Mouse (Mus musculus) midbrain, embryonic 16.5 days (tissue): ENCODE results near the gene Atp8b2. TPM values are rescaled to one million over a fixed set of nuclear protein-coding genes. Genes with fewer than 3 reads are reported as not detected.
A peak's percentile ranks its signal among the peaks of the same experiment; 100 is the strongest.

Source experiments
- ATAC-seq: fragments of 200-750 bp; cut with Nextera tagmentation; 2 replicates; pipeline ENCODE4 v1.8.0; 2017; ENCODE audit warnings: moderate TSS enrichment
- H3K27ac ChIP-seq: fragments of 300-500 bp; sonication (generic); 2 replicates; pipeline ENCODE4 v1.5.1; 2014; ENCODE audit warnings: mild to moderate bottlenecking, low read length, mixed read lengths
- H3K27me3 ChIP-seq: fragments of 300-500 bp; sonication (generic); 2 replicates; pipeline ENCODE4 v1.6.1; 2014; ENCODE audit warnings: low read depth, low read length, mixed read lengths; ENCODE audit not compliant: control insufficient read depth, insufficient read depth
- H3K36me3 ChIP-seq: fragments of 300-500 bp; sonication (generic); 2 replicates; pipeline ENCODE4 v1.6.1; 2014; ENCODE audit warnings: mild to moderate bottlenecking, low read length, moderate library complexity, mixed read lengths; ENCODE audit not compliant: control insufficient read depth, insufficient read depth
- H3K4me1 ChIP-seq: fragments of 300-500 bp; sonication (generic); 2 replicates; pipeline ENCODE4 v1.6.1; 2014; ENCODE audit warnings: mild to moderate bottlenecking, low read length, mixed read lengths; ENCODE audit not compliant: control insufficient read depth, insufficient read depth
- H3K4me2 ChIP-seq: fragments of 300-500 bp; sonication (generic); 2 replicates; pipeline ENCODE4 v1.6.1; 2014; ENCODE audit warnings: mild to moderate bottlenecking, low read length, mixed read lengths
- H3K4me3 ChIP-seq: fragments of 300-500 bp; sonication (generic); 2 replicates; pipeline ENCODE4 v1.5.1; 2014; ENCODE audit warnings: low read depth, mild to moderate bottlenecking, low read length, moderate library complexity, mixed read lengths
- H3K9ac ChIP-seq: fragments of 300-500 bp; sonication (generic); 2 replicates; pipeline ENCODE4 v1.6.1; 2014; ENCODE audit warnings: low read depth, low read length, mixed read lengths
- H3K9me3 ChIP-seq: fragments of 300-500 bp; sonication (generic); replicated peaks from 2 replicates; pipeline ENCODE4 v1.6.1; 2014; ENCODE audit warnings: mild to moderate bottlenecking, low read length, mixed read lengths; ENCODE audit not compliant: control insufficient read depth, poor library complexity, severe bottlenecking
- WGBS: fragments of 180-500 bp; shearing (Covaris S2); extraction: QIAGEN DNeasy Blood & Tissue Kit; methylation state at CpG from one replicate; pipeline ENCODE4 v1.1.7; 2014; 5-methylcytosine and 5-hydroxymethylcytosine counted together
- polyA plus RNA-seq: library from polyadenylated mRNA; unstranded; fragments of >200 nt; fragmentation: Nextera tagmentation; extraction: Ambion mirVana; gene quantifications from 2 replicates; pipeline ENCODE4 v1.2.1, GENCODE M21; 2015

The Atp8b2 gene
- polyA plus RNA-seq, 1 experiment from 2014 or later, result 12.5 TPM

DNA sequence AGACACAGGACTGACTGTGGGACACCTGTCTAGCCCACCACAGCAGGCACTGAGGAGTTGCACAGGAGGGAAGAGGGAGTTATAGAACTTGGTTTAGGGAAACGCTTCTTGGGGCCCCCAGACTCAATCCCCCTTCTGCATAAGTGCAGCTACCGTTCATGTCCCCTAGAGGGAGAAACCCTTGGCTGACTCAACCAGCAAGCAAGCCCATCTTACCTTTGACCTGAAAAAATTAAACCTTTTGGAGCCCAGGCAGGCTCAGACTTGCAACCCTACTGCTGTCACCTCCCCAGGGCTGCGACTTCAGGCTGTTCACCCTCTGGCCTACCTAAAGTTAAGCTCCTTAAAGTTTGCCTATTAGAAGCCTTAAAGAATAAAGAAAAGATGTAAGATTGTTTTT is 45.9 kb downstream of the Atp8b2 start:
- WGBS, result 58% methylated on average over 3 of the region's 3 CpGs
- Histone ChIP-seq H3K9ac (no peak overlapping the region), H3K27ac (no peak overlapping the region), H3K4me1 (peaks cover 10% of the 10 kb centered on the region; the same call in 1 of the 2 replicates), H3K4me2 (no peak overlapping the region), H3K9me3 (no peaks in the 10 kb centered on the region), H3K4me3 (no peak overlapping the region), H3K27me3 (peaks cover 9% of the 10 kb centered on the region), H3K36me3 (no peaks in the 10 kb centered on the region)
- no peak for ATAC-seq

DNA sequence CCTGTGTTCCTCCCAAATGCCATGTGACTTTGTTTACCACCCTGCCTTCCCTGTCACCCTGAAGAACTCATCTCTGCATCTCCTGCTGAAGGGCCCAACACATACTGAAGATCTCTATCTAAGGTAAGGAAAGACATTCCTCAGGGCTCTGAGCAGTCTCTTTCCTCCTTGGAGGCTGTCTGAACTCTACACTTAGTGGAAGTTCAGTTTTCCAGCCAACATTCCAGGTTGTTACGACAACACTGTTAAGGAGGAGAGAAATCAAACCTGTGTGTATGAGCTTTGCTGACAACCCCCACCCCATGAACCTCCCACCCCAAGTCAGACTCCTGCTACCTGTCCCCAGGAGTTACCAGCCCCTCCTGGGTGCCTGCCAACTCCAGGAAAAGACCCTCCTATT is 46.7 kb downstream of the Atp8b2 start:
- Histone ChIP-seq H3K9me3 (no peaks in the 10 kb centered on the region), H3K27me3 (peaks cover 14% of the 10 kb centered on the region), H3K36me3 (no peaks in the 10 kb centered on the region), H3K4me2 (no peak overlapping the region), H3K4me3 (no peak overlapping the region), H3K27ac (no peak overlapping the region), H3K9ac (no peak overlapping the region), H3K4me1 (peaks cover 10% of the 10 kb centered on the region; the same call in 1 of the 2 replicates)
- 90% methylated on average over 1 of the region's 1 CpGs for WGBS
- no peak for ATAC-seq

DNA sequence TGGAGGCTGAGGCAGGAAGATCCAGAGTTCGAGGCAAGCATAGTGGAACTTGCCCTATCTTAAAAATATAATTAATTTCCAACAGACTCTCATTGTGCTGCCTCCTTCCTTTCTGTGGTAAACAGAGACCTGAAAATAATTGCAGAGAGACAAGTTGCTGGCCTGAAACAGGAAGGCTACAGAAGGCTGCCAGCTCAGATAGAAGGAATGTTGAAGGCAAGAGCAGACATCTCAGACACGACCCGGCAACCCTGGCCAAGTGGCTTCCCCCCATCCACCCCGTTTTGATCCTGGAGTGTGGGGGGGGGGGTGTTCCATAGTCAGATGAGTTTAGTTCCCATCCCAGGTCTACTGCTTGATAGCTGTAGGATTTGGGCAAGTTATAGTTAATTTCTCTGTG is 48.6 kb downstream of the Atp8b2 start:
- H3K36me3 ChIP-seq, result no peaks in the 10 kb centered on the region
- no peak overlapping the region for H3K9ac ChIP-seq
- peaks cover 19% of the 10 kb centered on the region for H3K27me3 ChIP-seq
- no peak for ATAC-seq
- peaks cover 10% of the 10 kb centered on the region; the same call in 1 of the 2 replicates for H3K4me1 ChIP-seq
- no peaks in the 10 kb centered on the region for H3K9me3 ChIP-seq
- no peak overlapping the region for H3K4me3 ChIP-seq
- no peak overlapping the region for H3K4me2 ChIP-seq
- WGBS, result 82% methylated on average over 4 of the region's 4 CpGs
- H3K27ac ChIP-seq, result no peak overlapping the region

DNA sequence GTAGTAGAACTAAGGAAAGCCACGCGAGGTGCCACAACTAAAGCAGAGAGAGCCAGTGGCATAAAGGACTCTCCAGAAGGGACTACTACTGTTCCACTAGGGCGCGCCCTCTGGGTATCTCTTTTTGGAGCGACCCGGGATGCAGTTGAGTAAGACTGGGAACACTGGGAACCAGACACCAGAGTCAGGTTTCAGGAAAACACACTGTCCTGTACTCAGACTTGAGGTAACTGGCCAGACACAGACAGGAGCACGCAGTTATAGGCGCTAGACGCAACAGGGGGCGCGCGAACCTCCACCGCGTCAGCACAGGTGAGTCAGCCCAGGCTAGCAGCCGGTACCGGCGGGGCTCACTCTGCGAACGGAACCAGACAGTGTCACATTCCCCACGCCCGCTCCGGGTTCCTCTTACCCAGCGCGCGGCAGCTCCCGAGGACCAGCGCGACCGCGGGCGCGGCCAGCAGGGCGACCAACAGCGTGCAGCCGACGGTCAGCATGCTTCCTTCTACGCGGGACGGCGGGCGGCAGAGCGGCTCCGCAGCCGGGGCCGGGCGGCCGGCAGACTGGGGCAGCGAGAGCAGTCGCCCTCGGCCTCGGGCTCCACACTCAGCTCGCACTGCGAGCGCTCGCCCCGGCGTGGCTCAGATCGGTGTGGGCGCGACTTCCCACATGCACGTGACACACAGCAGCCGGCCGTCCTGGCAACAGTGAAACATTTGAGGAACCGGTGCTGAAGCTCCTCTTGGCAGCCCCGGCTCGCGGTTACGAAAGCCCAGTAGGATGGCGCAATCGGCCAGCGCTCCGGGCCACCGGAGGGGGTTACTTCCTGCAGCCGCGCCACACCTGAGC is 50.5 kb downstream of the Atp8b2 start, which contains the start of gene Il6ra:
TSS of gene Il6ra (minus strand) at position 654 of the 849 bp plus-strand sequence.
- 2% methylated on average over 73 of the region's 75 CpGs for WGBS
- Histone ChIP-seq H3K36me3 (no peaks in the 10 kb centered on the region), H3K9me3 (no peaks in the 10 kb centered on the region), H3K4me2 (peak within 1 kb of the TSS; percentile 98), H3K9ac (peak within 1 kb of the TSS; percentile 71), H3K27me3 (peaks cover 19% of the 10 kb centered on the region), H3K4me1 (peaks cover 10% of the 10 kb centered on the region; the same call in 1 of the 2 replicates), H3K4me3 (peak within 1 kb of the TSS; percentile 60), H3K27ac (no peak within 1 kb of the TSS)
- ATAC-seq, result peak; percentile 92

DNA sequence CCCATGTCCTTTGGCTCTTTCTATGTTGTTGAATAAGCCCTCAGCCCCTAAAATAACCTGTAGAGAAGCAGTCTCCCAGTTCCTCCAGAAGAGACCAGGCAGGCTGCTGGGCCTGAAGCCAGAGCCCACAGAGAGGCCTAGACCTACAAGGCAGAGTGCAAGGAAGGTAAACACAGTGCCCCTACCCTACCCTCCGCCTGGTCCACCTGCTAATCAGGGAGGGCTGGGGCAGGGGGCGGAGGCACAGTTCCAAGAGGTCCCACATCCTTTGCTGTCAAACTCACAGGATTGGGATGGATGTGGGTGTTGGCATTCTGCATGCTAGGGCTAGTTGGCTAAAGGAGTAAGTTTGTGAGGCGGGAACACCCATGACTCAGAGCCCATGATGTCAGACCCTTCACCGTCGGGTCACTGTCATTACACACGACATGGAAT is 51.2 kb downstream of the Atp8b2 start:
- peak; percentile 29; the same call in 1 of the 2 replicates for ATAC-seq
- WGBS, result 32% methylated on average over 6 of the region's 6 CpGs
- no peaks in the 10 kb centered on the region for H3K9me3 ChIP-seq
- peaks cover 19% of the 10 kb centered on the region for H3K27me3 ChIP-seq
- H3K36me3 ChIP-seq, result no peaks in the 10 kb centered on the region
- H3K27ac ChIP-seq, result no peak overlapping the region
- peak overlapping the region; percentile 98 for H3K4me2 ChIP-seq
- no peak overlapping the region for H3K4me3 ChIP-seq
- H3K9ac ChIP-seq, result no peak overlapping the region
- peaks cover 10% of the 10 kb centered on the region; the same call in 1 of the 2 replicates for H3K4me1 ChIP-seq

DNA sequence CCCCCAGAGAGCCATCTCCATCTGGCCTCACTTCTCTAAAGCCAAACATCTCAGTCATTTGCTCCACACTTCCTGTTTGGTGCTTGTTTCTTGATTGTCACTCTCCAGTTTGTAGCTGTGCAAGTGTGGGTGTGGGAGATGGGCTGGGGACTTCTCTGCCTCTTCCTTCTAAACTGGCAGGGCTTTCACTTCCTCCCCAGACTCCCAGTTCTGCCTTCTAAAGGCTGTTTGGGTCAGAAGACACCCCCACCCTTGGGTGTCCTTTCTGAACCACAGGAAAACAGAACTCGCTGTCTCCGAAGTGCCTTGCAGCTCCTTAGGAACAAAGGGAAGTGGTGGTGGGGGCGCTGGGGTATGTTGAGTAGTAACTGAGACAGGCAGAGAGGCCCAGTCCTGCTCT is 52.1 kb downstream of the Atp8b2 start:
- no peak overlapping the region for H3K4me3 ChIP-seq
- WGBS, result 86% methylated on average over 3 of the region's 3 CpGs

DNA sequence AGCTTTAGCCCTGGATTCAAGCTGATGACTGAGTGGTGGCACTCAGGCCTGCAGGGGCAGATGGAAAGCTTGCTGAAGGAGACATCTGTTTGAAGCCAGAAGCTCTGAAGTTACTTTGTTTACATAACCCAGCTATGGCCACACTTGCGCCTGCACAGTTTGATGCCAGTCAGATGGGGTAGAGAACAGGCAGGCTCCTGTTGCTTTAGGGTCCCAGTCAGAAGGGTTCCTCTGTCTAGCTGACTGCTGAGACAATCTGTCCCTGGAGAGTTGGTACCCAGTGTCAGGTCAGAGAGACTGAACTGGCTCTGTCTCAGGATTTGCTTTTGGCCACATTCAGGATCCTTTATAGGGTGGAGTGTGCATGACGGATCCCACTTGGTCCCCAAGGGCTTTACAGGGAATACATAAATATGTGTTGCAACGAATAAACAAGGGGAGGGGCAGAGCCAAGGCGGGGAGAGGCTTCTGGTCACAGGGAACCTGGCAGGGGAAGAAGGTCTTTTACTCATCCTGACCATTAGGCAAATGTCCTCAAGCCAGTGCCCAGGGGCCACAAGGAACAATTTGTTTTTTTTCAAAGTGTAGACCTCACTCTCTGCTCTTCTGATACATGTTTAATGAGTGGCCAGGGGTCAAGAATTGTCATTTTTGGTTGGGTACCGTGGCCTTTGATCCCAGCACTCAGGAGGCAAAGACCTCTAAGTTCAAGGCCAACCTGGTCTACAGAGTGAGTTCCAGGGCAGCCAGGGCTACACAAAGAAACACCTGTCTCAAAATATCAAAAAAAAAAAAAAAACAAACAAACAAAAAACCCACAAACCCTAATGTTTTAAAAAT is 53.4 kb downstream of the Atp8b2 start:
- no peak overlapping the region for H3K9ac ChIP-seq
- WGBS, result 61% methylated on average over 5 of the region's 5 CpGs
- H3K4me3 ChIP-seq, result no peak overlapping the region
- ATAC-seq, result no peak
- no peaks in the 10 kb centered on the region for H3K36me3 ChIP-seq
- H3K4me2 ChIP-seq, result no peak overlapping the region
- peaks cover 19% of the 10 kb centered on the region for H3K27me3 ChIP-seq
- H3K27ac ChIP-seq, result no peak overlapping the region
- peaks cover 10% of the 10 kb centered on the region; the same call in 1 of the 2 replicates for H3K4me1 ChIP-seq
- H3K9me3 ChIP-seq, result no peaks in the 10 kb centered on the region

More for the DNA sequence above, 52.1 kb downstream of the Atp8b2 start:
- ATAC-seq, result no peak
- peaks cover 10% of the 10 kb centered on the region; the same call in 1 of the 2 replicates for H3K4me1 ChIP-seq
- H3K36me3 ChIP-seq, result no peaks in the 10 kb centered on the region
- H3K27me3 ChIP-seq, result peaks cover 19% of the 10 kb centered on the region
- H3K9ac ChIP-seq, result no peak overlapping the region
- H3K27ac ChIP-seq, result no peak overlapping the region
- no peaks in the 10 kb centered on the region for H3K9me3 ChIP-seq
- no peak overlapping the region for H3K4me2 ChIP-seq

DNA sequence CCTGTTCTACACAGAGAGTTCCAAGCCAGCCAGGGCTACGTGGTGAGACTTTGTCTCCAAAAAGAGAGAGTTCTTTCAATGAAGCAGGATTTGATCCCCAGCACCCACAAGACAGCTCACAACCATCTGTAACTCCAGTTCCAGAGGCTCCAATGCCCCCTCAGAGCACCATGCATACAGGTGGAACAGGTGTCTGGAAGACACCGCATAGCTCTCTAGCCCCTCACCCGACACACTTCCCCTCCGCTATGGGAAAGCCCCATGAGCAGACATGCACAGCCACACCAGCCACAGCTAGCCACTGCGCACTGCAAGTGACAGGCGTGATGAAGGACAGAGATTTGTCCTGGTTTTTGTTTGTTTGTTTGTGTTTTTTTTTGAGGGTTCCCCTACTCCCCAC is 54.5 kb downstream of the Atp8b2 start:
- H3K4me1 ChIP-seq, result peaks cover 10% of the 10 kb centered on the region; the same call in 1 of the 2 replicates
- H3K9me3 ChIP-seq, result no peaks in the 10 kb centered on the region
- no peak overlapping the region for H3K4me3 ChIP-seq
- H3K27me3 ChIP-seq, result peaks cover 11% of the 10 kb centered on the region
- H3K27ac ChIP-seq, result no peak overlapping the region
- WGBS, result 92% methylated on average over 6 of the region's 6 CpGs
- H3K36me3 ChIP-seq, result no peaks in the 10 kb centered on the region
- ATAC-seq, result no peak
- no peak overlapping the region for H3K4me2 ChIP-seq
- no peak overlapping the region for H3K9ac ChIP-seq
